Mouse (Mus musculus): ENCODE measurements around the gene Dnaaf1. TPM values are rescaled to one million over a fixed set of nuclear protein-coding genes. Genes with fewer than 3 reads are reported as not detected.

Dnaaf1 gene
- polyA plus RNA-seq, 1 experiment = 0.18 TPM

DNA sequence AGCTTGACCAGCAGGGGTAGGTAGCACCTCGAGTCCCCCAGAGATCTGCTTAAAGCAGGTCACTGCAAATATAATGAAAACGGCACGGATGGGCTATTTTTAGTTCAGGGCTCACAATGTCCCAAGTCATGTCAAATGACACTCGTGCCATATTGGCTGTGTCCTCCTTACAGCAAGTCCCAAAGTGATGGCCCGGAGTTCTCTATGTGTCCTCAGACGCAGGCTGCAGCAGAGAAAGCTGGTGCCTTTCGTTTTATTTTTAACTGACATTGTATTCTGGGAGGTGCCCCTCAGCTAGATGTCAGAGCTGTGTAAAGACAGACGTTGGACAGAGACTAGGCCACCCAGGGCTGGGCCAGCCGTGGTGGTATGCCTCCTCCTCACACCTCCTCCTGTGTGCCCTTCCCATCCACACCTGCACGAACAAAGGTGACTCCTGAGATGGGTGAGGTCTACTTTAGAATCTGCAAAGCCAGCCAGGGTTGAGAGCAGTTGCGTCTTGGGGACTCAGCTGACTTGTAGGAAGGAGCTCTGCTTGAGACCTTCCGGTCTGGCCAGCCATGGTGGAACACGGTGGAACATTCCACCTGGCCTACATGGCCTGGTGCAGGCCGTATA lies 45.9 kb downstream of the Dnaaf1 start:
- no peak for DNase-seq (ENCODE audit: extremely low spot score in 1 of 2, low spot score in 1 of 2)

DNA sequence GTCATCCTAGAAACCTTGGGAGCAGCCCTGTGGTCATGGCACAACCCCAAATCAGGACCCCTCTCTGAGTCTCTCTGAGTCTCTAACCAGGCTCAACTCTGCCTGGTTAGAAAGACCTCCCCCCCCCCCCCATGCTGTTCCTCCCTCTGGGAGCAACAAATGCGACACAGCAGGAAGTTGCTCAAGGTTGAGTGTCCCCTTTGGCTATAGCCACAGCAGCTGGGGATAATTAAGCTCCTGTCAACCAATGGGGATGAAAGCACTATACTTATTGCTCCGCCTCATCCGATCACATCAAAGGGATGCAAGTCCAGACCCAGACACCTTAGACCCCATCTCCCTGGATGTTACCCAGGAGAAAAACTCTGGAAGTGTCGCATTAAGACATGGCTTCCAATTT lies 47.5 kb downstream of the Dnaaf1 start:
- DNase-seq (ENCODE audit: extremely low spot score in 1 of 2, low spot score in 1 of 2) = no peak

DNA sequence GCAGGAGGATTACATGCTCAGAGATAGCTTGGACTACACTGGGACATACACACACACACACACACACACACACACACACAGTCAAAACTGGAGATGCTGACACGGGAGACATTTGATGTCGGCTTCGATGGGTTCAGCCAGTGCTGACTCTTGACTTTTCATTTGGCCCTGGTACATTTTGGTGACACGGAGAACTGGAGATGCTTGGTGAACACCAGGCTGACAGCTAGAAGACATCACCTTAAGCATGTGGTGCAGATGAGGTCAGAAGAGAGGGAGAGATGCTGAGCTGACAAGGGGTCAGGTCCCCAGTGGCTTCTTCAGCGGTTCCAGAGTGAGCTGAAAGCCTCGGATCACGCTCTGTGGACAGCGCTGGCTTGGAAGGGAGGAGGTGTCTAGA lies 48.0 kb downstream of the Dnaaf1 start:
- DNase-seq (ENCODE audit: extremely low spot score in 1 of 2, low spot score in 1 of 2) = no peak

DNA sequence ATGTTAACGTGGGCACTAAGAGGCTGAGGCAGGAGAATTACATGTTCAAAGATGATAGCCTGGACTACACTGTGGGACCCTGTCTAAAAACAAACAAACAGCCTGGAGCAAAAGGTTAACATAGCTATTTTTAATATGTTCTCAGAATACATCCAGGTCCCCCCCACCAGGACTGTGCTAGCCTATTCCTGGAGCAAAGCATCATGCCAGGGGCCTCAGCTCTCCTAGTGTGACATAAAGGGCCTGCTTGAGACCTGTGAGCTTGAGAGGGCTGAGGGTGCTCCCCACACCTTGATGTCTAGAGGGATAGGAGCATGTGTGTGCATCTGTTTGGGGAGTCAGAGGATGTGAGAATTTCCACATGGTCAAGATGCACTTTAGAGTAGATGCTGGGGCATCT lies 48.7 kb downstream of the Dnaaf1 start:
- no peak for DNase-seq (ENCODE audit: extremely low spot score in 1 of 2, low spot score in 1 of 2)

GRCm38 (mm10) chr8:119624916-119625315 lies 49.9 kb downstream of the Dnaaf1 start:
- no peak for DNase-seq (ENCODE audit: extremely low spot score in 1 of 2, low spot score in 1 of 2)

GRCm38 (mm10) chr8:119625788-119626187 lies 50.8 kb downstream of the Dnaaf1 start:
- DNase-seq (ENCODE audit: extremely low spot score in 1 of 2, low spot score in 1 of 2) = no peak

GRCm38 (mm10) chr8:119627199-119627598 lies 52.2 kb downstream of the Dnaaf1 start:
- no peak for DNase-seq (ENCODE audit: extremely low spot score in 1 of 2, low spot score in 1 of 2)

DNA sequence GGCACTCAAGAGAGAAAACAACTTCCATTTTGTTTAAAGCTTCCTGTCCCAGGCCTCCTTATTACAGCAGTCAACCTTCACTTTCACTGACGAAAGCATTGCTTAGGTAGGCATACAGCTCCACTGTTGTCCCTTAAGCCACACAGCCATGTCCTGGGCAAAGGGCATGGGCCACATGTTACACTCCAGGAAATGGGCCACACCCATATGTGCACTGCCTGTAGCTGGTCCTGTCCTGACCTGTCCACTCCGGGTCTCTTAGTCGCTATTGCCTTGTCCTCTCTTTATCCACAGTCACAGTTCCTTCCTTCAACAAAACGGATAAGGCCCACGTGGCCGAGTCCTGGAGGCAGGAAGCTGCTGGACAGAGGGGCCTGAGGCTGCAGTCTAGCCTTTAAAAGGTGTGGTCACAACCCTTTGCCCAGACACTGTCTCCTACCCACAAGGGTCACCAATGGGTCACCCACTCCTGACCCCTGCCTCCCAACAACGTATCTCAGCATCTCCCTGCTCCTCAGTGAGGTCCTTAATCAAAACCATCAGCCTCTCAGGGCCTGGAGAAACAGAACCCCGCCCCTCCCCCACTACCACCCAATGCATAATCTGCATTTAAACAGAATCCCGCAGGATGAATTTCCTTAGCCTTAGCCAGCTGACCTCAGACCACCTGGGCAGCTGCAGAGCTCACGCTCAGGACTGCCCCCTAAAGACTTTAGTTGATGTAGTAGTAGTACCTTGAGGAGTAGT lies 52.8 kb downstream of the Dnaaf1 start:
- no peak for DNase-seq (ENCODE audit: extremely low spot score in 1 of 2, low spot score in 1 of 2)

DNA sequence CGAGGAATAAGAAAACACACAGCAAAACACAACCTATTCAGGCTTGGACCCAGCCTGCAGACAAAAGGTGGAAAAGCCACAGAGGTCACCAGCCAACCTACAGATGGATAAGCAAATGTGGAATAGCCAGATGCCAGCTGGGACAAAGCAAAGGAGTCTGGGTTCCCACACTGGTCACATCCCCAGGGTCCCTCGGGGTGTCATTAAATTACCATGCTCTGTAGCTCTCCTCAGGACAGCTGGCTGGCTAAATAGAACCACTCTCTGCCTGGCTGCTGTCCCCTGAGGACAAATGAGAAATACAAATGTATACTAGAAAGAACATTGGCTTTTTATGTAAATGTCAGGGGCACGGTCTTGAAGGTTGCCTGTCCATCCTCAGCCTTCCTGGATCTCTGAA lies 55.8 kb downstream of the Dnaaf1 start:
- DNase-seq (ENCODE audit: extremely low spot score in 1 of 2, low spot score in 1 of 2) = no peak

DNA sequence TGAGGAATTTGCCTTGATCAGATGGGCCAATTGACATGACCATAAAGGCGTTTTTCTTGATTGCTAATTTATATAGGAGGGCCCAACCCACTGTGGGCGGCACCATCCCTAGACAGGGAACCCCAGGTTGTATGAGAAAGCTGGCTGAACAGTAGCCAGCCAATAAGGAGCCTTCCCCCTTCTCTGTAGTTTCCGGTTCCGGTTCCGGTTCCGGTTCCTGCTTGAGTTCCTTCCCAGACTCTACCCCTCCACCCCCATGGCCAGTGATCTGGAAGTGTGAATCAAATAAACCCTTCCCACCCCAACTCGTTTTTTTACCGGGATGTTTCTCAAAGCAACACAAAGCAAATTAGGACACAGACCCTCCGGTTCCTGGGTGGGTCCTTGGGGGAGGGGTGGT lies 57.2 kb downstream of the Dnaaf1 start:
- DNase-seq (ENCODE audit: extremely low spot score in 1 of 2, low spot score in 1 of 2) = no peak

DNA sequence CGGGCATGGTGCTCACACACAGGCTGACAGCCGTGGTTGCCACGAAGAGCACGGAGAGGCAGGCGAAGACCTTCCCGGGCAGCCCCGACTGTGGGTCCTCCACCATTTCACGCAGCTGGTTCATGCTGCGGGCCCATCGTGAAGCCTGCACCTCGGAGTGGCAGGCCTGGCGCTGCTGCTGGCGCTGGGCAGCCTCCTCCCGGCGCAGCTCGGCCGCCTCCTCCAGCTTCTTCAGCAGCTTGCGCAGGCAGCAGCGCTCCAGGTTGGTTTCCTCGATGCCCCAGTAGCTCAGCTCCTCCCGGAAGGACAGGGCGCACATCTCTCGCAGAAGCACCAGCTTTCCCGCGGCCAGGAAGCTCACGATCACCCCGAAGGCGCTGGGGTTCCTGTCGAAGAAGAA lies 57.9 kb downstream of the Dnaaf1 start:
- DNase-seq (ENCODE audit: extremely low spot score in 1 of 2, low spot score in 1 of 2) = no peak

GRCm38 (mm10) chr8:119634616-119635336 lies 59.7 kb downstream of the Dnaaf1 start:
- peak in 1 of 2 experiments; percentile 27 for DNase-seq (ENCODE audit: extremely low spot score in 1 of 2, low spot score in 1 of 2)

GRCm38 (mm10) chr8:119635378-119635777 lies 60.3 kb downstream of the Dnaaf1 start, which contains the start of gene Kcng4:
Gene Kcng4, minus strand, starts transcription at chr8:119635680.
- no peak for DNase-seq (ENCODE audit: extremely low spot score in 1 of 2, low spot score in 1 of 2)

DNA sequence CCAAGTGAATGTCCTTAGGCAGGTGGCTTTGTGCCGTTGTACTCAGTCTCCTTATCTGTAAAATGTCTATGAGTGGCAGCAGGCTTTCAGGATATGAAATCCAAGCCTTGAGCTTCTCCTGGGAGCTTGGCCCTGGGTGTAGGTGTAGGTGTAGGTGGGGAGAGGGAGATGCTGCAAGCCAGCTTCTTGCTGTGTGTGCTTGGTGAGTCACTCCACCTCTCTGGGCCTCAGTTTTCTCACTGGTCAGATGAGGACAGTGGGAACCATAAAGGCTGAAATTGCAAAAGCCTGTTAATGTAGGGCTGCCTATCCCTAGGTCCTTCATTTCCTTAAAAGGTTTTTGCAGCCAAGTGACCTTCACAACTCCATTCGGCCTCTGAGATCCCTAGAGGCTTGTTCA lies 60.9 kb downstream of the Dnaaf1 start:
- peak in 1 of 2 experiments; percentile 13 for DNase-seq (ENCODE audit: extremely low spot score in 1 of 2, low spot score in 1 of 2)

DNA sequence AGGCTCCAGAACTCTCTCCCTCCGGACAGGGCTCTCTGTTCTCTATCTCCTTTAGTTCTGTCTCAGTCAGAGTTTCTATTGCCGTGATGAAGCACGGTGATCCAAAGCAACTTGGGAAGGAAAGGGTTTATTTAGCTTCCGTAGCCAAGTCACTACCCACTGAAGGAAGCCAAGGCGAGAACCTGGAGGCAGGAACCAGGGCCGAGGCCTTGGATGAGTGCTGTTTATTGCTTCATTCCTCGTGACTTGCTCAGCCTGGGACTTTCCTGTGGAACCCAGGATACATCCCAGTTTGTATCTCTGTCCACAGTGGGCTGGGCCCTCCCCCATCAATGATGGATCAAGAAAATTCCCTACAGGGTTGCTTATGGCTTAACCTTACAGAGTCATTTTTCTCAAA lies 61.7 kb downstream of the Dnaaf1 start:
- no peak for DNase-seq (ENCODE audit: extremely low spot score in 1 of 2, low spot score in 1 of 2)

DNA sequence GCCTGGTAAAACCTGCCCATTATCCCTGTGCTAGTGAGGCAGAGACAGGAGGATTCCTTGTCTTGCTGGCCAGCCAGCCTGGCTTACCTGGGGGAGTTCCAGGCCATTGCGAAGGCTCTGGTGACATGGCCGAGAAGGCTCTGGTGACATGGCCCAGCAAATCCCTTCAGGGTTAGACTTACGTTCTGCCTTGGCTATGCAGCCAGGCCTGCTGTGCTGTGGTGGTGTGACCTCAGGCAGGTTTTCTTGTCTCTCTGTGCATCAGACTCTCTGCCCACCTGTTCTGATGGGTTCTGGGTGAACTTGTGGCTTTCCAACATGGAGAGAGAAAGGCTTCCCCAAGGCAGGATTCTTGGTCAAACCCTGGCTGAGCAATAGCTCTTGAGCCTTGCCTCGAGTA lies 62.3 kb downstream of the Dnaaf1 start:
- DNase-seq (ENCODE audit: extremely low spot score in 1 of 2, low spot score in 1 of 2) = no peak

DNA sequence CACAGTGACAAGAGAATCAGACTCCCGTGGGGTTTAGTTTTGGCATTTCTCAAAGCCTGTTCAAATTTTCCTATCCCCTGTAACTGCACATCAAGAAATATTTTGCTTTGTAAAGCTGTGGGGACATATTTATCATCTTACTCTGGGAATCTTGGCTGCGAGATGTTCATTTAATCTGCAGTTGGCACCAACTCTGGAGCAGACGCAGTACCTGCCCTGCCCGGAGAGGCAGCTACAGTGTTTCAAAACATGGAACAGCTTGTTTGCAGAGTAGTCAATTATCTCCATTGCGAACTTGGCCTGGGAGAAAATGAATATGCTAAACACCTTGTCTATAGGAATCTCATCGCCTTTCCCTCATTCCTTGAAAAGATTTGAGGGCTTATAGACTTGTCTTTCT lies 63.2 kb downstream of the Dnaaf1 start:
- DNase-seq (ENCODE audit: extremely low spot score in 1 of 2, low spot score in 1 of 2) = no peak

DNA sequence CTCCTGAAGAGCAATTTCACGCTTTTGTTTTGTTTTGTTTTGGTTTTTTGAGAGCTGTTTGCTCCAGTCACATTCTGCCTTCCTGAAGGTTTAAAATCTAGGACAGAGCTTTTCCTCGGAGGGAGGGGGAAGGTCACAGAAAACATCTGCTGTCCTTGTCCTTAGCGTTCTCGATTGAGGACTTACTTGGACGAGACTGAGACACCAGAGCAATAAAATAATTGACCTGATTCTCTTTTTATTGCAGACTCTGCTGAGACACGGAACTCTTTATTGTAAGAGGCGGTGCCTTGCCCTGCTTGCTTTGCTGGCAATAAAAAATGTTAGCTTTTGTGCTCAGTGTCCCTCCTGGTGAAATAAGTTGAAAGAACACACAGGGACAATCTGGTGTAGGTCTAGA lies 64.8 kb downstream of the Dnaaf1 start:
- no peak for DNase-seq (ENCODE audit: extremely low spot score in 1 of 2, low spot score in 1 of 2)

GRCm38 (mm10) chr8:119641058-119641457 lies 66.0 kb downstream of the Dnaaf1 start:
- no peak for DNase-seq (ENCODE audit: extremely low spot score in 1 of 2, low spot score in 1 of 2)

- DNase-seq (ENCODE audit: extremely low spot score in 1 of 2, low spot score in 1 of 2) = no peak
These were observed 67.9 kb downstream of the Dnaaf1 start for GRCm38 (mm10) chr8:119642960-119643359.

- DNase-seq (ENCODE audit: extremely low spot score in 1 of 2, low spot score in 1 of 2) = no peak
These were observed 69.5 kb downstream of the Dnaaf1 start for GRCm38 (mm10) chr8:119644429-119644960.

Measured in frontal cortex, adult 2 months (tissue).